8 mouse cellular contexts compared by ENCODE assay signal in the genomic region with DNA sequence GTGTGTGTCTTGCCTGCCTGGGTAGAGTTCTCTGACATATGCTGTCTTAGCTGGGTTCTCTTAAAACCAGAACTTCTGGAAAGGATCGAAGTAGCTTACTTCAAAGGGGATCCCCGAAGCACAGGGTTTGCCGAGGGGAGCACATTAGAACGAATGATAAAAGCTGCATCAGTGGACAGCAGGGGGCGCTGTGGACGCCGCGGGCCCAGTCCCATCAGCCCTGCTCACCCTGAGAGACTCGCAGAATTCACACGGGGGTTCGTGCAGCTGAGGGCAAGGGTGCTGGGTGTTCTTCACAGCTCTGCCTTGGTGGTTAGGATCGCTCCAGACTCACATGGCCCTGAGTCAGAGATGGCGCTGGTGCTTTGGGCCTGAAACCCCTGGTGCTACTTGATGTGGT.
A peak's percentile ranks its signal among the peaks of the same experiment; 100 is the strongest.
DNase-seq lines count a peak whose midpoint lies in the region; ATAC-seq and TF ChIP-seq lines count a peak whose summit lies in the region.

No protein-coding gene starts in this region.

- TF ChIP-seq CTCF in liver, embryonic 14.5 days (IDR thresholded peaks at IDR 0.05; ENCODE audit: low read depth), result peak; percentile 76

- no peaks in the 10 kb centered on the region for H3K36me3 ChIP-seq in liver, embryonic 14.5 days (replicated peaks; ENCODE audit: control insufficient read depth, insufficient read depth, low read depth)

- H3K4me3 ChIP-seq in liver, embryonic 14.5 days (ENCODE audit: insufficient read depth in 1 of 2, low read depth in 2 of 2, low read length in 2 of 2), result no peak overlapping the region

- DNase-seq in cerebellum, postnatal 25 days, result peak; percentile 11 to 25
- no peak for DNase-seq in cerebellum, adult 11-12 months
- peak; percentile 9 to 35 for DNase-seq in left cerebral cortex, adult 18-20 months (ENCODE audit: low spot score in 2 of 2)
- DNase-seq in left cerebral cortex, adult 11 months (ENCODE audit: low spot score), result no peak
- peak; percentile 61 for DNase-seq in adrenal gland, postnatal 10 days
- DNase-seq in liver, embryonic 14.5 days (ENCODE audit: low read depth in 3 of 3, low spot score in 3 of 3), result no peak
- DNase-seq in thymus, postnatal 0 days (ENCODE audit: low spot score), result peak; percentile 44
- DNase-seq in right cerebral cortex, postnatal 25 days, result no peak

- no peak overlapping the region for H3K4me2 ChIP-seq in liver, embryonic 14.5 days (ENCODE audit: low read depth)

- no peak for TF ChIP-seq EP300 in liver, embryonic 14.5 days (IDR thresholded peaks at IDR 0.05; ENCODE audit: low read depth)

- ATAC-seq in liver, embryonic 14.5 days (ENCODE audit: insufficient read depth), result no peak

- no peaks in the 10 kb centered on the region for H3K9me3 ChIP-seq in liver, embryonic 14.5 days (ENCODE audit: control insufficient read depth, low read length)

- WGBS in liver, embryonic 14.5 days (ENCODE audit: insufficient replicate concordance), result 36% methylated on average over 13 of the region's 13 CpGs

- no peak overlapping the region for H3K9ac ChIP-seq in liver, embryonic 14.5 days (replicated peaks)

- H3K4me1 ChIP-seq in liver, embryonic 14.5 days (replicated peaks; ENCODE audit: control insufficient read depth in 2 of 2, insufficient read depth in 2 of 2, low read length in 1 of 2), result no peaks in the 10 kb centered on the region

- no peak overlapping the region for H3K27ac ChIP-seq in liver, embryonic 14.5 days

- no peaks in the 10 kb centered on the region for H3K27me3 ChIP-seq in liver, embryonic 14.5 days (ENCODE audit: control insufficient read depth, insufficient read depth, low read length)

Comparison
In these comparisons a context has a peak if more than half of its experiments do, and no peak if none do; other contexts are left out.
1. DNase-seq: peak in cerebellum, postnatal 25 days (2 of 2), left cerebral cortex, adult 18-20 months (2 of 2), adrenal gland, postnatal 10 days (single experiment) and thymus, postnatal 0 days (single experiment); none in cerebellum, adult 11-12 months (single experiment), left cerebral cortex, adult 11 months (single experiment), liver, embryonic 14.5 days (0 of 3) and right cerebral cortex, postnatal 25 days (single experiment).